Mouse (Mus musculus) embryonic facial prominence, embryonic 10.5 days (tissue): ENCODE results near the gene Tspyl3. TPM values are rescaled to one million over a fixed set of nuclear protein-coding genes. Genes with fewer than 3 reads are reported as not detected.

Source experiments
- DNase-seq: peaks from one replicate; pipeline ENCODE4 v3.0.0-alpha.2; 2017; ENCODE audit warnings: low spot score
- H3K27ac ChIP-seq: fragments of 300-500 bp; sonication (generic); replicated peaks from 2 replicates; pipeline ENCODE4 v1.5.1; 2016; ENCODE audit warnings: mild to moderate bottlenecking
- H3K27me3 ChIP-seq: fragments of 300-500 bp; sonication (generic); replicated peaks from 2 replicates; pipeline ENCODE4 v1.6.1; 2016; ENCODE audit warnings: low read depth, mild to moderate bottlenecking; ENCODE audit not compliant: poor library complexity, severe bottlenecking
- H3K36me3 ChIP-seq: fragments of 300-500 bp; sonication (generic); replicated peaks from 2 replicates; pipeline ENCODE4 v1.6.1; 2016; ENCODE audit warnings: mild to moderate bottlenecking, moderate library complexity
- H3K4me1 ChIP-seq: fragments of 300-500 bp; sonication (generic); 2 replicates; pipeline ENCODE4 v1.6.1; 2016
- H3K4me3 ChIP-seq: fragments of 300-500 bp; sonication (generic); 2 replicates; pipeline ENCODE4 v1.5.1; 2016; ENCODE audit warnings: mild to moderate bottlenecking, moderate library complexity
- H3K9me3 ChIP-seq: fragments of 300-500 bp; sonication (generic); 2 replicates; pipeline ENCODE4 v1.6.1; 2016; ENCODE audit warnings: mild to moderate bottlenecking
- WGBS: fragments of 180-500 bp; shearing (Covaris S2); methylation state at CpG from one replicate; pipeline ENCODE4 v1.1.7; 2016; 5-methylcytosine and 5-hydroxymethylcytosine counted together
- polyA plus RNA-seq: library from polyadenylated mRNA; unstranded; fragments of >200 nt; fragmentation: Nextera tagmentation; extraction: Ambion mirVana; gene quantifications from 2 replicates; pipeline ENCODE4 v1.2.1, GENCODE M21; 2016

The Tspyl3 gene
- polyA plus RNA-seq, 1 experiment from 2014 or later: 10.1 TPM

GRCm38 (mm10) chr2:153191242-153191641 lies 34.0 kb downstream of the Tspyl3 start:
- Histone ChIP-seq H3K27me3 (no peaks in the 10 kb centered on the region), H3K9me3 (no peaks in the 10 kb centered on the region), H3K4me3 (no peak overlapping the region), H3K4me1 (no peaks in the 10 kb centered on the region), H3K36me3 (peaks cover 94% of the 10 kb centered on the region), H3K27ac (no peak overlapping the region)
- DNase-seq: no peak
- WGBS: 84% methylated on average over 2 of the region's 2 CpGs

- Histone ChIP-seq H3K4me1 (no peaks in the 10 kb centered on the region), H3K9me3 (no peaks in the 10 kb centered on the region), H3K27ac (no peak overlapping the region), H3K36me3 (peaks cover 100% of the 10 kb centered on the region), H3K27me3 (no peaks in the 10 kb centered on the region), H3K4me3 (no peak overlapping the region)
- DNase-seq: no peak
- 90% methylated on average over 2 of the region's 2 CpGs for WGBS
Measured at GRCm38 (mm10) chr2:153187848-153188247, 37.4 kb downstream of the Tspyl3 start.

- peaks cover 100% of the 10 kb centered on the region for H3K36me3 ChIP-seq
- H3K27ac ChIP-seq: no peak overlapping the region
- H3K4me1 ChIP-seq: no peaks in the 10 kb centered on the region
- no peaks in the 10 kb centered on the region for H3K9me3 ChIP-seq
- H3K27me3 ChIP-seq: no peaks in the 10 kb centered on the region
- H3K4me3 ChIP-seq: no peak overlapping the region
- 89% methylated on average over 2 of the region's 2 CpGs for WGBS
- DNase-seq: no peak
Measured at GRCm38 (mm10) chr2:153186176-153186591, 39.1 kb downstream of the Tspyl3 start.

- 84% methylated on average over 3 of the region's 3 CpGs for WGBS
- no peak for DNase-seq
- H3K27ac ChIP-seq: no peak overlapping the region
- H3K27me3 ChIP-seq: no peaks in the 10 kb centered on the region
- peaks cover 63% of the 10 kb centered on the region for H3K36me3 ChIP-seq
- H3K4me1 ChIP-seq: peaks cover 8% of the 10 kb centered on the region; the same call in 1 of the 2 replicates
- no peaks in the 10 kb centered on the region for H3K9me3 ChIP-seq
- H3K4me3 ChIP-seq: no peak overlapping the region
Measured at GRCm38 (mm10) chr2:153179961-153180360, 45.3 kb downstream of the Tspyl3 start.

- Histone ChIP-seq H3K9me3 (no peaks in the 10 kb centered on the region), H3K4me1 (peaks cover 8% of the 10 kb centered on the region; the same call in 1 of the 2 replicates), H3K4me3 (no peak overlapping the region), H3K36me3 (peaks cover 56% of the 10 kb centered on the region), H3K27ac (no peak overlapping the region), H3K27me3 (no peaks in the 10 kb centered on the region)
- WGBS: 84% methylated on average over 10 of the region's 10 CpGs
- DNase-seq: no peak
Measured at GRCm38 (mm10) chr2:153179126-153179860, 45.9 kb downstream of the Tspyl3 start.

- H3K27me3 ChIP-seq: no peaks in the 10 kb centered on the region
Measured at GRCm38 (mm10) chr2:153177188-153177587, 48.1 kb downstream of the Tspyl3 start.

GRCm38 (mm10) chr2:153175995-153176570 lies 49.2 kb downstream of the Tspyl3 start:
- Histone ChIP-seq H3K4me1 (peaks cover 8% of the 10 kb centered on the region; the same call in 1 of the 2 replicates), H3K36me3 (peaks cover 33% of the 10 kb centered on the region), H3K27ac (no peak overlapping the region), H3K9me3 (no peaks in the 10 kb centered on the region), H3K27me3 (no peaks in the 10 kb centered on the region), H3K4me3 (no peak overlapping the region)
- DNase-seq: no peak
- 69% methylated on average over 8 of the region's 8 CpGs for WGBS

More at GRCm38 (mm10) chr2:153177188-153177587, 48.1 kb downstream of the Tspyl3 start:
- Histone ChIP-seq H3K4me1 (peaks cover 8% of the 10 kb centered on the region; the same call in 1 of the 2 replicates), H3K4me3 (no peak overlapping the region), H3K9me3 (no peaks in the 10 kb centered on the region), H3K36me3 (peaks cover 35% of the 10 kb centered on the region), H3K27ac (no peak overlapping the region)
- DNase-seq: no peak
- WGBS: 91% methylated on average over 3 of the region's 3 CpGs

Other genes with a start within 250 kb of the Tspyl3 start
- 92.1 and 92.2 TPM in 2 replicates for gene Pdrg1, start 210.0 kb downstream of the Tspyl3 start, polyA plus RNA-seq
- 0.36 and 0.38 TPM in 2 replicates for gene Xkr7, start 193.6 kb downstream of the Tspyl3 start, polyA plus RNA-seq
- 1.2 TPM in 2 replicates for gene Ccm2l, start 159.5 kb downstream of the Tspyl3 start, polyA plus RNA-seq
- gene Hck, start 117.0 kb downstream of the Tspyl3 start, polyA plus RNA-seq: 1.3 and 1.4 TPM in 2 replicates
- 68.2 and 73.0 TPM in 2 replicates for gene Tm9sf4, start 64.1 kb downstream of the Tspyl3 start, polyA plus RNA-seq
- 25.6 and 28.1 TPM in 2 replicates for gene Plagl2, start 16.0 kb upstream of the Tspyl3 start, polyA plus RNA-seq
- 4.7 and 5.6 TPM in 2 replicates for gene Pofut1, start 16.1 kb upstream of the Tspyl3 start, polyA plus RNA-seq
- gene Kif3b, start 66.0 kb upstream of the Tspyl3 start, polyA plus RNA-seq: 6.2 and 6.4 TPM in 2 replicates
- gene Asxl1, start 120.4 kb upstream of the Tspyl3 start, polyA plus RNA-seq: 14.2 and 14.4 TPM in 2 replicates